Mouse (Mus musculus): ENCODE measurements around the gene Fbxo17.

GRCm38 (mm10) chr7:28702601-28703143, 13.9 kb upstream of the Fbxo17 start:
- TF ChIP-seq CTCF (IDR thresholded peaks at IDR 0.05; ENCODE audit: extremely low read depth, insufficient read depth, insufficient read length, insufficient replicate concordance): no peak
- no peak for TF ChIP-seq POLR2A (IDR thresholded peaks at IDR 0.05; ENCODE audit: low read depth, low read length)
